Mouse (Mus musculus): ENCODE measurements around the gene Pick1. TPM values are rescaled to one million over a fixed set of nuclear protein-coding genes. Genes with fewer than 3 reads are reported as not detected.

Pick1 gene
- polyA plus RNA-seq, 1 experiment = 41.7 TPM

GRCm38 (mm10) chr15:79270317-79271123 lies 41.5 kb downstream of the Pick1 start:
- no peak for DNase-seq (ENCODE audit: low spot score)

- DNase-seq (ENCODE audit: low spot score) = no peak
These were observed 42.3 kb downstream of the Pick1 start for GRCm38 (mm10) chr15:79271124-79271746.

- DNase-seq (ENCODE audit: low spot score) = no peak
These were observed 44.0 kb downstream of the Pick1 start for GRCm38 (mm10) chr15:79273020-79273419.

GRCm38 (mm10) chr15:79277728-79278127 lies 48.8 kb downstream of the Pick1 start:
- DNase-seq (ENCODE audit: low spot score) = no peak

- DNase-seq (ENCODE audit: low spot score) = no peak
These were observed 51.2 kb downstream of the Pick1 start for GRCm38 (mm10) chr15:79280209-79280608.

- no peak for DNase-seq (ENCODE audit: low spot score)
These were observed 51.9 kb downstream of the Pick1 start for GRCm38 (mm10) chr15:79280850-79281249.

GRCm38 (mm10) chr15:79281389-79281788 lies 52.4 kb downstream of the Pick1 start:
- no peak for DNase-seq (ENCODE audit: low spot score)

GRCm38 (mm10) chr15:79282434-79282833 lies 53.5 kb downstream of the Pick1 start:
- no peak for DNase-seq (ENCODE audit: low spot score)

- no peak for DNase-seq (ENCODE audit: low spot score)
These were observed 54.4 kb downstream of the Pick1 start for GRCm38 (mm10) chr15:79283371-79283770.

GRCm38 (mm10) chr15:79285399-79285798 lies 56.4 kb downstream of the Pick1 start, which contains the start of gene Baiap2l2:
Gene Baiap2l2 (minus strand): TSS chr15:79285537.
- DNase-seq (ENCODE audit: low spot score) = no peak

- no peak for DNase-seq (ENCODE audit: low spot score)
These were observed 57.2 kb downstream of the Pick1 start for GRCm38 (mm10) chr15:79286141-79286540.

- DNase-seq (ENCODE audit: low spot score) = no peak
These were observed 58.1 kb downstream of the Pick1 start for GRCm38 (mm10) chr15:79287091-79287490.

- DNase-seq (ENCODE audit: low spot score) = no peak
These were observed 59.4 kb downstream of the Pick1 start for GRCm38 (mm10) chr15:79288387-79288786.

- DNase-seq (ENCODE audit: low spot score) = no peak
These were observed 60.5 kb downstream of the Pick1 start for GRCm38 (mm10) chr15:79289441-79289840.

- no peak for DNase-seq (ENCODE audit: low spot score)
These were observed 61.4 kb downstream of the Pick1 start for GRCm38 (mm10) chr15:79290340-79290739.

- DNase-seq (ENCODE audit: low spot score) = no peak
These were observed 63.8 kb downstream of the Pick1 start for GRCm38 (mm10) chr15:79292779-79293178.

GRCm38 (mm10) chr15:79298553-79298952 lies 69.6 kb downstream of the Pick1 start:
- no peak for DNase-seq (ENCODE audit: low spot score)

Other genes with a start within 250 kb of the Pick1 start
- gene H1f0, start 200.7 kb upstream of the Pick1 start, polyA plus RNA-seq (2012; rRNA removed) = 103 and 117 TPM in 2 replicates
- 0.14 and 0.19 TPM in 2 replicates for gene Galr3, start 187.3 kb upstream of the Pick1 start, polyA plus RNA-seq (2012; rRNA removed)
- gene Ankrd54, start 166.3 kb upstream of the Pick1 start, polyA plus RNA-seq (2012; rRNA removed) = 24.5 and 26.0 TPM in 2 replicates
- gene Eif3l, start 154.0 kb upstream of the Pick1 start, polyA plus RNA-seq (2012; rRNA removed) = 125 and 145 TPM in 2 replicates
- gene Micall1, start 120.3 kb upstream of the Pick1 start, polyA plus RNA-seq (2012; rRNA removed) = 63.5 and 79.4 TPM in 2 replicates
- gene Polr2f, start 88.2 kb upstream of the Pick1 start, polyA plus RNA-seq (2012; rRNA removed) = 145 and 194 TPM in 2 replicates
- gene 1700088E04Rik, start 87.9 kb upstream of the Pick1 start, polyA plus RNA-seq (2012; rRNA removed) = 3.7 and 4.0 TPM in 2 replicates
- gene Sox10, start 63.9 kb upstream of the Pick1 start, polyA plus RNA-seq (2012; rRNA removed) = 11.0 and 11.8 TPM in 2 replicates
- 0.96 and 1.1 TPM in 2 replicates for gene Gm49486, start 218 bp downstream of the Pick1 start, polyA plus RNA-seq (2012; rRNA removed)
- 0.04 and 0.21 TPM in 2 replicates for gene Slc16a8, start 25.6 kb downstream of the Pick1 start, polyA plus RNA-seq (2012; rRNA removed)
- gene Baiap2l2, start 56.4 kb downstream of the Pick1 start, polyA plus RNA-seq (2012; rRNA removed) = 4.5 and 4.8 TPM in 2 replicates
- 20.5 and 20.6 TPM in 2 replicates for gene Pla2g6, start 99.2 kb downstream of the Pick1 start, polyA plus RNA-seq (2012; rRNA removed)
- gene Maff, start 117.4 kb downstream of the Pick1 start, polyA plus RNA-seq (2012; rRNA removed) = 11.0 and 13.0 TPM in 2 replicates
- gene Tmem184b, start 174.4 kb downstream of the Pick1 start, polyA plus RNA-seq (2012; rRNA removed) = 51.5 and 68.3 TPM in 2 replicates
- 76.7 and 90.3 TPM in 2 replicates for gene Csnk1e, start 226.4 kb downstream of the Pick1 start, polyA plus RNA-seq (2012; rRNA removed)